Mouse (Mus musculus): ENCODE results near the gene Olfr506.
"Not testable (repeated sequence)": the region's sequence is repeated elsewhere in the genome, so short reads cannot be mapped to it uniquely, and the experiment has no call there.

Olfr506 gene

DNA sequence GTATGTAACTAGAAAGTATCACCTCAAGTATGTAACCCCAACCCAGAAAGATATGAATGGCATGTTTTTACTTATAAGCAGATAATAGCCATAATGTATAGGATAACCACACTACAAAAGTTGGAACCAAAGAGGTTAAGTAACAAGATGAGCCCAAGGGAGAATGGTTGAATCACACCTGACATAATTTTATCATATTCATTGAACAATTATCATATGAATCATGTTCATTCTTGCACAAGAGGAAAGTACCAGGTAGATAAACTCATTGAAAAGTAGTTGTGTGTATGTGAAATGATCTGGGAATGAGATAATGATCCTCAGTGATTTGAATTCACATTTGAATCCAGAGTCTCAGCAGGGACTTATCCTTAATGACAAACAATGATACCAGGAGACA is at the start of gene Olfr506:
TSS of gene Olfr506 (plus strand) at position 301 of the 400 bp plus-strand sequence.
- no peak for DNase-seq

DNA sequence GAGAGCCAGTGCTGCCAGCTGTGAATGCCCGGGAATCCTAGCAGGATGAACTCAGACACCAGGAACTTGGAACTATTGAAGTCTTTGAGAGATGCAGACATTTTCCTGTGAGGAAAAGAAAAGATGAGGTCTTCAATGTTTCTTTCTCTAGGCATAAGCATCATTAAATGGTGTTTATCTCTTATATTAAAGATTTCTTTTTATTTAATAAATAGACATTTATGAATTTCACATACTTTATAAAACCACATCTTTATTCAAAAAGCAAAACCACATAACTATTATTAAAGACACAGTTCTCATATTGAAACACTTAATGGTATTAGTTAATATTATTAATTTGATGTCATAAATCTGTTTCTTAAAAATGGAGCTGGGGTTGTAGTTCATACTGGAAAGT is 44.9 kb upstream of the Olfr506 start, which contains the start of gene Olfr504:
TSS of gene Olfr504 (minus strand) at position 101 of the 400 bp plus-strand sequence.
- DNase-seq = no peak

GRCm38 (mm10) chr7:108589797-108590196 is 20.8 kb upstream of the Olfr506 start:
- no peak for DNase-seq

- not testable (repeated sequence) for DNase-seq
Measured at GRCm38 (mm10) chr7:108601916-108602315, 8.7 kb upstream of the Olfr506 start.

- DNase-seq = no peak
Measured at GRCm38 (mm10) chr7:108614110-108614509, 3.5 kb downstream of the Olfr506 start.

GRCm38 (mm10) chr7:108616781-108617180 is 6.2 kb downstream of the Olfr506 start:
- DNase-seq = not testable (repeated sequence)

GRCm38 (mm10) chr7:108621514-108621913 is 10.9 kb downstream of the Olfr506 start, which contains the start of gene Olfr507:
Gene Olfr507, plus strand, starts transcription at chr7:108621814.
- no peak for DNase-seq

DNA sequence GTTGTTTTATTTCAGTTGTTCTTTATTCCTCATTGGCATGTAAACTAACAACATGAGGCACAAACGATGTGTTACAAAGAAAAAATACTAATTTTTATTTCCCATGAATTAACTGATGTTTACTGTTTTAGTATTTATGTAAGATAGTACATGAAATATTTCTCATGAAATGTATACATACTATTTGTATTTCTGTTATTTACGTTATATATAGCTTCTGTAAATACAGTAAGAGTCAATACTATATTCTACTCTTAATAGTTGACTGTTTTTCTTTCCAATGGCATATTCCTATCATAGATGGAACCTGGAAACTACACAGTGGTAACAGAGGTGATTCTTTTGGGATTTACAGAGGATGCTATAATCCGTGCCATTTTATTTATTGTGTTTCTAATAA is 19.1 kb downstream of the Olfr506 start, which contains the start of gene Olfr508:
TSS of gene Olfr508 (plus strand) at position 301 of the 400 bp plus-strand sequence.
- no peak for DNase-seq

DNA sequence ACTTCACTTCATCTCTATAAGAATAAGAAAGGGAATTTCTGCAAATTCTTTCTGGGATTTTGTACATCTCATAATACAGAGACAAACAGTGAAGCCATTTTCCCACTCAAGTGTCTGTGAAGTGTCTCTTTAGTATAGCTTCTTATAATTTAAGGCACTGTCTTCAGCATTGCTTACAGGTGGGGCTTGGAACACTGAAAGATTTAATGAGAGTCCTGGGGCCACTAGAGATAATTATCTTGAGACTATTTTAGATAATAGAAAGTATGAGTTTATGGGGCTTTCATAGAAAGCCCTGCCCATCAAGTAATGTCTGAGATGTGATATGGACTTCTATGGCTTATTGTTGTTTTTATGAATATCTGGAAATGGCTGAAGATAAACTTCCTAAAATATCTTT is 41.2 kb downstream of the Olfr506 start, which contains the start of gene Olfr509:
TSS of gene Olfr509 (minus strand) at position 101 of the 400 bp plus-strand sequence.
- no peak for DNase-seq

GRCm38 (mm10) chr7:108662419-108662818 is 51.8 kb downstream of the Olfr506 start:
- no peak for DNase-seq
